Mouse (Mus musculus): Measurements from ENCODE around the gene Hexa. TPM values are rescaled to one million over a fixed set of nuclear protein-coding genes. Genes with fewer than 3 reads are reported as not detected.

Gene Hexa
- polyA plus RNA-seq, 1 experiment from 2014 or later, result 31.0 TPM

DNA sequence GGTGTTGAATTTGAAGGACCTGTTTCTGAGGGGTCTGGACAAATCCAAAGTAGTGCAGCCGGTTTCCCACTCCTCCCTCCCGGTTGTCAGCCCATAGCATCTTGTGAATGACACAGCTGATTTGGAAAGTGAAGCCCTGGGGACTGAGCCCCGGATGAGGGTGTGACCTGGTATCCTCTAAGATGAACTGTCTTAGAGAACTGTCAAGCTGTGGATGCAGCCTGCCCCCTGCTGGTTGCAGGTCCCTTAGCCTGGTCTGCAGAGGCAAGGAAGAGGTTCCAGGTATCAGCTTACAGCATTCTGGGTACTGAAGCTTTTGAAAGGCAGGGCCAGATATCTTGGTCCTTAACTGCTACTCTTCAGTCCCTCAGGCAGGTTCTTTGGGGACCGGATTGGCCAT lies 26.3 kb downstream of the Hexa start:
- Histone ChIP-seq H3K27me3 (ENCODE audit: insufficient read depth, low read length) (0 out of 2 replicates have a peak, but pooled peaks cover 14% of the 10 kb centered on the region), H3K4me3 (ENCODE audit: low read depth, low read length) (no peak overlapping the region), H3K36me3 (replicated peaks; ENCODE audit: insufficient read depth, low read length) (peaks cover 27% of the 10 kb centered on the region), H3K4me1 (ENCODE audit: insufficient read depth) (no peaks in the 10 kb centered on the region), H3K4me2 (ENCODE audit: low read depth, low read length) (no peak overlapping the region), H3K9me3 (ENCODE audit: low read length) (no peaks in the 10 kb centered on the region), H3K9ac (replicated peaks) (no peak overlapping the region), H3K27ac (ENCODE audit: low read depth) (no peak overlapping the region)
- peak; percentile 70 for ATAC-seq
- DNase-seq, result peak; percentile 85
- 12% methylated on average over 4 of the region's 4 CpGs for WGBS (ENCODE audit: insufficient replicate concordance)
- no peak for TF ChIP-seq EP300 (IDR thresholded peaks at IDR 0.05; ENCODE audit: low read depth)
- peak; percentile 93 for TF ChIP-seq CTCF (IDR thresholded peaks at IDR 0.05; ENCODE audit: low read depth)

DNA sequence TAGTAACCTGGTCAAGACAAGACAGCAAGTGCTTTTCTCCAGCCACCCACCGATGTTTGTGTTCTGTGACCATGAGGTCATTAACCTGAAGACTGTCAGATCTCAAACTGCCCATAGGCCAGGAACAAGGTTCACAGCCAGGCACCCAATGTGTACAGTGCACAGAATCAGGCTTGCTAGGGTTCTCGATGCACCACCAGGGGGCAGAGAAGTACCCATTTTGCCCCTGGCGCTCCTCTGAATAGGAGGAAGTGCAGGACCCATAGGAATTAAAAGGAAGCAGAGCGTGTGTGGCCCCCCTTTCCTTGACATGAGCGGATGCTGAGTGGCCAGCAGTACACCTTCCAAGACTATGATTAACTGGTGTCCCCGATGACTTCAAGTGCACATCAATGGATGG lies 27.8 kb downstream of the Hexa start:
- 16% methylated on average over 6 of the region's 6 CpGs for WGBS (ENCODE audit: insufficient replicate concordance)
- Histone ChIP-seq H3K27ac (ENCODE audit: low read depth) (no peak overlapping the region), H3K9ac (replicated peaks) (no peak overlapping the region), H3K9me3 (ENCODE audit: low read length) (no peaks in the 10 kb centered on the region), H3K4me2 (ENCODE audit: low read depth, low read length) (no peak overlapping the region), H3K4me3 (ENCODE audit: low read depth, low read length) (no peak overlapping the region), H3K4me1 (ENCODE audit: insufficient read depth) (no peaks in the 10 kb centered on the region), H3K36me3 (replicated peaks; ENCODE audit: insufficient read depth, low read length) (peaks cover 13% of the 10 kb centered on the region; the same call in 1 of the 2 replicates), H3K27me3 (ENCODE audit: insufficient read depth, low read length) (peaks cover 21% of the 10 kb centered on the region)
- peak; percentile 82 for ATAC-seq
- peak; percentile 83 for DNase-seq
- peak; percentile 87 for TF ChIP-seq CTCF (IDR thresholded peaks at IDR 0.05; ENCODE audit: low read depth)
- TF ChIP-seq EP300 (IDR thresholded peaks at IDR 0.05; ENCODE audit: low read depth), result no peak

DNA sequence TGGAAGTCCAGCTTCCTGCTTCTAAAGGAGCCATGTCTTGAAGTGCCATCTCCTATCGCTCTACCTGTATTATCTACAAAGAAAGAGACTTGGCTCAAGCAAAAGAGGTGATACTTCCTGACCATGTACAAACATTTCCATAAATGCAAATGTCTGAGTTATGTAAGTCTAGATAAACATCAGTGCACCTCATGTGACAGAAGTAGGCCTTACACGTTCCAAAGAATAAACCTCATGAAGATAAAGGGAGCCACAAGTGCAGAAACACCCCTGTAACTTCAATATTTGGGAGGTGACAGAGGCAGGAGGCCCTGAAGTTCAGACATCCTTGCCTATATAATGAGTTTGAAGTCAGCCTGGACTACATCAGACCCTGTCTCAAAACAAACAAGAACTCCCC lies 32.5 kb downstream of the Hexa start:
- Histone ChIP-seq H3K4me2 (ENCODE audit: low read depth, low read length) (no peak overlapping the region), H3K9ac (replicated peaks) (no peak overlapping the region), H3K4me1 (ENCODE audit: insufficient read depth) (no peaks in the 10 kb centered on the region), H3K4me3 (ENCODE audit: low read depth, low read length) (no peak overlapping the region), H3K27me3 (ENCODE audit: insufficient read depth, low read length) (peaks cover 47% of the 10 kb centered on the region), H3K9me3 (ENCODE audit: low read length) (no peaks in the 10 kb centered on the region), H3K36me3 (replicated peaks; ENCODE audit: insufficient read depth, low read length) (no peaks in the 10 kb centered on the region), H3K27ac (ENCODE audit: low read depth) (no peak overlapping the region)
- 60% methylated on average over 2 of the region's 2 CpGs for whole genome bisulfite sequencing (ENCODE audit: insufficient replicate concordance)
- ATAC-seq, result no peak
- DNase-seq, result no peak
- TF ChIP-seq EP300 (IDR thresholded peaks at IDR 0.05; ENCODE audit: low read depth) (no peak), CTCF (IDR thresholded peaks at IDR 0.05; ENCODE audit: low read depth) (no peak)

DNA sequence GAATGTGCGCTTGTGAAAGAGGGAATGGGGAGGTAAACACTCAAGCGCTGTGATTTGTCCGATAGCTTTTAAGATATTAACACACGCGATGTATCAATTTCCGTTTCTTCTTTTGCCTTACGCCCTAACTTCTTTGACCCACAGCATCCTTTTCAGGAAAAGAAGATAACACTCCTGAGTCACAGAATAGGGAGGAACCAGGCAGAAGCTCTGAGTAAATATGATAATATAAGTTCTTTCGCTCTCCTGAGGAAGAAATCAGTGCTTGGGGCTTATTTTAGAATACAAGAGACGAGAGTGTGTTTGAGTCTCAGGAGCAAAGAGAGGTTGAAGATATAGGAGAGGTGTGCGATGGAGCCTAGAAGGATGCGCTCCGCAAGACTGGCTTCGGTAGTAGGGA lies 38.1 kb downstream of the Hexa start:
- no peak for TF ChIP-seq EP300 (IDR thresholded peaks at IDR 0.05; ENCODE audit: low read depth)
- no peak for TF ChIP-seq CTCF (IDR thresholded peaks at IDR 0.05; ENCODE audit: low read depth)
- no peak overlapping the region for H3K27ac ChIP-seq (ENCODE audit: low read depth)
- H3K9ac ChIP-seq (replicated peaks), result no peak overlapping the region
- no peak for DNase-seq
- H3K27me3 ChIP-seq (ENCODE audit: insufficient read depth, low read length), result peaks cover 79% of the 10 kb centered on the region
- WGBS (ENCODE audit: insufficient replicate concordance), result 17% methylated on average over 13 of the region's 13 CpGs
- H3K4me2 ChIP-seq (ENCODE audit: low read depth, low read length), result peak overlapping the region; percentile 83
- ATAC-seq, result no peak
- peak overlapping the region; percentile 53 for H3K4me3 ChIP-seq (ENCODE audit: low read depth, low read length)
- no peaks in the 10 kb centered on the region for H3K9me3 ChIP-seq (ENCODE audit: low read length)
- no peaks in the 10 kb centered on the region for H3K36me3 ChIP-seq (replicated peaks; ENCODE audit: insufficient read depth, low read length)
- peaks cover 11% of the 10 kb centered on the region for H3K4me1 ChIP-seq (ENCODE audit: insufficient read depth)

DNA sequence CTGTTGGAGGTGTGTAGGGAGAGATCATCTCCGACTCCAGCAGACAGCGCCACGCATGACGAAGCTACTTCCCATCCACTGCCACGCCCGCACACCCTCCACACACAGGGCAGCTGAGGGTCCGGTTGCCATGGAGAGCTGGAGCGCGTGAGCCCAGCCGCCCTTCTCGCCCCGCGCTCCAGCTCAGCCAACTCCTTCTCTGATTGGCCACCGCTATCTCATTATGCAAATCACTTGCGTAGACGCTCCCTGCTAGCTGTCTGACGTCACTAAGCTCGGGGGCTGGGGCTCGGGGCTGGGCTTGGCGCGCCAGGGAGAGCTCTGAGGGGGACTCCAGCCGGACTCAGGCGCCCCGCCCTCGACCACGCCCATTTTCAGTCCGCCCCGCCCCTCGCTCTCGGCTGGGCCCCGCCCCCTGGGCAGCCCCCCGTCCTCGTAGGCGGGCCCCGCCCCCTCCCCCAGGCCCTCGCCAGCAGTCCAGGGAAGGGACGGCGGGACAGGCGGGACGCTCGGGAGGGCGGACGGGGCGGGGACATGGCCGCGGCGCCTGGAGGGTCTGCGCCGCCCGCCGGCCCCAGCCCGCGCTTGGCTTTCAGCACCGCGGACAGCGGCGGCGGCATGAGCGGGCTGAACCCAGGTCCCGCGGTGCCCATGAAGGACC lies 38.6 kb downstream of the Hexa start, which contains the start of gene Celf6:
TSS of gene Celf6 (plus strand) at position 74 of the 661 bp plus-strand sequence.
- DNase-seq (peak; percentile 84), ATAC-seq (peak; percentile 88)
- H3K9ac ChIP-seq (replicated peaks), result no peak within 1 kb of the TSS
- no peaks in the 10 kb centered on the region for H3K9me3 ChIP-seq (ENCODE audit: low read length)
- peaks cover 83% of the 10 kb centered on the region for H3K27me3 ChIP-seq (ENCODE audit: insufficient read depth, low read length)
- peak within 1 kb of the TSS; percentile 83 for H3K4me2 ChIP-seq (ENCODE audit: low read depth, low read length)
- under 1% methylated on average over 57 of the region's 61 CpGs for WGBS (ENCODE audit: insufficient replicate concordance)
- peaks cover 11% of the 10 kb centered on the region for H3K4me1 ChIP-seq (ENCODE audit: insufficient read depth)
- no peak for TF ChIP-seq EP300 (IDR thresholded peaks at IDR 0.05; ENCODE audit: low read depth)
- TF ChIP-seq CTCF (IDR thresholded peaks at IDR 0.05; ENCODE audit: low read depth), result no peak
- H3K36me3 ChIP-seq (replicated peaks; ENCODE audit: insufficient read depth, low read length), result no peaks in the 10 kb centered on the region
- no peak within 1 kb of the TSS for H3K27ac ChIP-seq (ENCODE audit: low read depth)
- H3K4me3 ChIP-seq (ENCODE audit: low read depth, low read length), result peak within 1 kb of the TSS; percentile 53

DNA sequence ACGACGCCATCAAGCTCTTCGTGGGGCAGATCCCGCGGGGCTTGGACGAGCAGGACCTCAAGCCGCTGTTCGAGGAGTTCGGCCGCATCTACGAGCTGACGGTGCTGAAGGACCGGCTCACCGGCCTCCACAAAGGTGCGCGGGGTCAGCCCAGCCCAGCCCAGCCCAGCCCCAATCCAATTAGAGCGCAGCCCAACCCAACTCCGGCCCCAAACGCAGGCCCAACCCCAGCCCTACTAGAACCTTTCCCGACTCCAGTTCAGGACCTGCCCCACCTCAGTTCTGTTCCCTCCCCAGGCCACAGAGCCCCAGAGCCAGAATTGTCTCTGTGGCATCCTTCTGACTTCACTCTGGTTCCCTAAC lies 39.1 kb downstream of the Hexa start:
- Histone ChIP-seq H3K9me3 (ENCODE audit: low read length) (no peaks in the 10 kb centered on the region), H3K36me3 (replicated peaks; ENCODE audit: insufficient read depth, low read length) (no peaks in the 10 kb centered on the region), H3K4me2 (ENCODE audit: low read depth, low read length) (peak overlapping the region; percentile 83), H3K4me1 (ENCODE audit: insufficient read depth) (peaks cover 11% of the 10 kb centered on the region), H3K27ac (ENCODE audit: low read depth) (no peak overlapping the region), H3K9ac (replicated peaks) (no peak overlapping the region), H3K27me3 (ENCODE audit: insufficient read depth, low read length) (peaks cover 83% of the 10 kb centered on the region), H3K4me3 (ENCODE audit: low read depth, low read length) (peak overlapping the region; percentile 53)
- TF ChIP-seq EP300 (IDR thresholded peaks at IDR 0.05; ENCODE audit: low read depth) (no peak), CTCF (IDR thresholded peaks at IDR 0.05; ENCODE audit: low read depth) (no peak)
- no peak for ATAC-seq
- no peak for DNase-seq
- WGBS (ENCODE audit: insufficient replicate concordance), result 1% methylated on average over 20 of the region's 20 CpGs

Data from liver, postnatal 0 days (tissue).